Mouse (Mus musculus): Measurements from ENCODE around the gene Baz1b. TPM values are rescaled to one million over a fixed set of nuclear protein-coding genes. Genes with fewer than 3 reads are reported as not detected.

Gene Baz1b
- polyA plus RNA-seq, 1 experiment from 2014 or later: 20.5 TPM

DNA sequence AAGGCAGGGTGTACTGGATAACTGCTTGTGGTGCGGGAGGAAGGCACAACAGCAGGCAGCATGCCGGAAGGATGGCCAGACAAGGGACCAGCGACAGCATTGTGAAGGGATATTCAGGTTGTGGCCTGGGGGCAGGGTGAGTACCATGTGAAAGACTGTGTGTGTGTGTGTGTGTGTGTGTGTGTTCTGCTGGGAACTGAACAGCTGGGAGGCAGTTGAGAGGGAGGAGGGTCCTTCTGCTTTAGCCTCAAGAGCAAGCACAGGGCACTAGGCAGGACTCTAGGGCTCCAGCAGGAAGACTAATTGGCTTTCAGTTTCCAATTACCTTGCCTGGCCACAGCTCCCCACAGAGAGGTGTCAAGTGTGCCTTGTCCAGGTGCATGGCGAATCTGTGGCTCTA is 104.1 kb downstream of the Baz1b start:
- Histone ChIP-seq H3K9me3 (ENCODE audit: control insufficient read depth, low read length) (no peaks in the 10 kb centered on the region), H3K4me1 (ENCODE audit: control insufficient read depth, insufficient read depth, low read depth, low read length) (no peaks in the 10 kb centered on the region), H3K4me3 (ENCODE audit: low read length) (no peak overlapping the region), H3K27me3 (replicated peaks; ENCODE audit: control insufficient read depth, insufficient read depth, low read length) (no peaks in the 10 kb centered on the region), H3K36me3 (ENCODE audit: control insufficient read depth, insufficient read depth, low read length) (no peaks in the 10 kb centered on the region), H3K9ac (ENCODE audit: low read depth, low read length) (no peak overlapping the region), H3K27ac (ENCODE audit: low read depth, low read length) (no peak overlapping the region), H3K4me2 (ENCODE audit: low read length) (no peak overlapping the region)
- no peak for ATAC-seq
- 34% methylated on average over 4 of the region's 4 CpGs for WGBS

DNA sequence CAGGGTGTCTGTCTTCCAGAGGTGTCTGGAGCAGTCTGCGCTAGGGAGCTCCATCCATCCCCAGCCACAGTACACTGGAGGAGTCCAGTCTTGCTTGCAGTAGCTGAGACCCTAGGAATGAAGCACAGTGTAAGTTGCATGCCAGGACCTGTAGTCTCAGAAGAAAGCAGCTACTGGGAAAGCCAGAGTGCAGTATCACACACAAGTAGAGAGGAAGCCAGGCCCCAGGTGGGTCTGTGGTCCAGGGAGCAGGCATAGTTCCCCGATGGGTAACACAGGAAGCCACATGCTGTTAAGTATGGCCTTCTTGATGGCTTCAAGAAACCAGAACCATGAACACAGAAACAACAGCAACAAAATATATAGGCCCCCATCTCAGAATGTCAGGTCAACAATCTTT is 104.9 kb downstream of the Baz1b start:
- H3K9ac ChIP-seq (ENCODE audit: low read depth, low read length): no peak overlapping the region
- no peak overlapping the region for H3K4me3 ChIP-seq (ENCODE audit: low read length)
- H3K4me1 ChIP-seq (ENCODE audit: control insufficient read depth, insufficient read depth, low read depth, low read length): no peaks in the 10 kb centered on the region
- H3K27ac ChIP-seq (ENCODE audit: low read depth, low read length): no peak overlapping the region
- no peak for ATAC-seq
- no peaks in the 10 kb centered on the region for H3K9me3 ChIP-seq (ENCODE audit: control insufficient read depth, low read length)
- no peaks in the 10 kb centered on the region for H3K27me3 ChIP-seq (replicated peaks; ENCODE audit: control insufficient read depth, insufficient read depth, low read length)
- H3K36me3 ChIP-seq (ENCODE audit: control insufficient read depth, insufficient read depth, low read length): no peaks in the 10 kb centered on the region
- WGBS: 90% methylated on average over 2 of the region's 2 CpGs
- no peak overlapping the region for H3K4me2 ChIP-seq (ENCODE audit: low read length)

Small RNAs within 50 kb of the gene (microRNA-seq; reads per million reads assigned to microRNA genes)
- gene Gm25315: not detected

Other genes with a start within 250 kb of the Baz1b start
- gene Cldn4, start 240.3 kb upstream of the Baz1b start, polyA plus RNA-seq (2015; fragmentation: Nextera tagmentation; extraction: Ambion mirVana): not detected in 2 replicates
- 4.2 and 4.6 TPM in 2 replicates for gene Cldn3, start 201.1 kb upstream of the Baz1b start, polyA plus RNA-seq (2015; fragmentation: Nextera tagmentation; extraction: Ambion mirVana)
- 73.3 and 82.1 TPM in 2 replicates for gene Abhd11, start 178.1 kb upstream of the Baz1b start, polyA plus RNA-seq (2015; fragmentation: Nextera tagmentation; extraction: Ambion mirVana)
- gene Stx1a, start 163.8 kb upstream of the Baz1b start, polyA plus RNA-seq (2015; fragmentation: Nextera tagmentation; extraction: Ambion mirVana): 147 and 162 TPM in 2 replicates
- 44.0 and 45.3 TPM in 2 replicates for gene Dnajc30, start 123.1 kb upstream of the Baz1b start, polyA plus RNA-seq (2015; fragmentation: Nextera tagmentation; extraction: Ambion mirVana)
- gene Bud23, start 122.3 kb upstream of the Baz1b start, polyA plus RNA-seq (2015; fragmentation: Nextera tagmentation; extraction: Ambion mirVana): 77.0 and 81.1 TPM in 2 replicates
- 29.4 and 29.8 TPM in 2 replicates for gene Vps37d, start 109.0 kb upstream of the Baz1b start, polyA plus RNA-seq (2015; fragmentation: Nextera tagmentation; extraction: Ambion mirVana)
- gene Mlxipl, start 97.4 kb upstream of the Baz1b start, polyA plus RNA-seq (2015; fragmentation: Nextera tagmentation; extraction: Ambion mirVana): 0.66 and 0.84 TPM in 2 replicates
- gene Tbl2, start 37.6 kb upstream of the Baz1b start, polyA plus RNA-seq (2015; fragmentation: Nextera tagmentation; extraction: Ambion mirVana): 15.0 and 17.2 TPM in 2 replicates
- gene Bcl7b, start 19.0 kb upstream of the Baz1b start, polyA plus RNA-seq (2015; fragmentation: Nextera tagmentation; extraction: Ambion mirVana): 35.9 and 37.9 TPM in 2 replicates
- gene Fzd9, start 64.0 kb downstream of the Baz1b start, polyA plus RNA-seq (2015; fragmentation: Nextera tagmentation; extraction: Ambion mirVana): 19.7 and 21.3 TPM in 2 replicates
- 0.16 and 0.55 TPM in 2 replicates for gene Fkbp6, start 162.8 kb downstream of the Baz1b start, polyA plus RNA-seq (2015; fragmentation: Nextera tagmentation; extraction: Ambion mirVana)
- gene Trim50, start 166.0 kb downstream of the Baz1b start, polyA plus RNA-seq (2015; fragmentation: Nextera tagmentation; extraction: Ambion mirVana): not detected in 2 replicates
- gene Nsun5, start 182.7 kb downstream of the Baz1b start, polyA plus RNA-seq (2015; fragmentation: Nextera tagmentation; extraction: Ambion mirVana): 30.7 and 35.1 TPM in 2 replicates
- 7.4 and 9.1 TPM in 2 replicates for gene Pom121, start 207.3 kb downstream of the Baz1b start, polyA plus RNA-seq (2015; fragmentation: Nextera tagmentation; extraction: Ambion mirVana)

Measured in hindbrain, embryonic 16.5 days (tissue).